Mouse (Mus musculus) myocyte (in vitro differentiated cells): ENCODE results near the gene Nrf1.

Experiments
- CEBPB ChIP-seq: IDR thresholded peaks from 2 replicates; pipeline ENCODE4 v1.6.1; 2011; ENCODE audit warnings: mild to moderate bottlenecking, moderate library complexity; ENCODE audit not compliant: poor library complexity, insufficient read depth, severe bottlenecking
- E2F4 ChIP-seq: IDR thresholded peaks from one replicate; pipeline ENCODE4 v1.6.1; 2011; ENCODE audit warnings: mild to moderate bottlenecking, control low read depth, moderate library complexity; ENCODE audit not compliant: insufficient read depth
- MAX ChIP-seq: IDR thresholded peaks from one replicate; pipeline ENCODE4 v1.6.1; 2011; ENCODE audit warnings: low read depth, mild to moderate bottlenecking, control low read depth
- MYOG ChIP-seq, 3 experiments: IDR thresholded peaks; one replicate each; pipeline ENCODE4 v1.6.1; 2011; ENCODE audit warnings: control low read depth in 2 of 3, low read depth in 2 of 3, mild to moderate bottlenecking in 2 of 3; ENCODE audit not compliant: insufficient read length in 2 of 3, control insufficient read depth in 1 of 3, insufficient read depth in 1 of 3
- POLR2A ChIP-seq: IDR thresholded peaks from one replicate; pipeline ENCODE4 v1.6.1; 2011; ENCODE audit warnings: low read depth, mild to moderate bottlenecking, control low read depth, moderate library complexity; ENCODE audit not compliant: insufficient read length
- USF1 ChIP-seq: IDR thresholded peaks from one replicate; pipeline ENCODE4 v1.6.1; 2011; ENCODE audit warnings: low read depth, mild to moderate bottlenecking, control low read depth, moderate library complexity

DNA sequence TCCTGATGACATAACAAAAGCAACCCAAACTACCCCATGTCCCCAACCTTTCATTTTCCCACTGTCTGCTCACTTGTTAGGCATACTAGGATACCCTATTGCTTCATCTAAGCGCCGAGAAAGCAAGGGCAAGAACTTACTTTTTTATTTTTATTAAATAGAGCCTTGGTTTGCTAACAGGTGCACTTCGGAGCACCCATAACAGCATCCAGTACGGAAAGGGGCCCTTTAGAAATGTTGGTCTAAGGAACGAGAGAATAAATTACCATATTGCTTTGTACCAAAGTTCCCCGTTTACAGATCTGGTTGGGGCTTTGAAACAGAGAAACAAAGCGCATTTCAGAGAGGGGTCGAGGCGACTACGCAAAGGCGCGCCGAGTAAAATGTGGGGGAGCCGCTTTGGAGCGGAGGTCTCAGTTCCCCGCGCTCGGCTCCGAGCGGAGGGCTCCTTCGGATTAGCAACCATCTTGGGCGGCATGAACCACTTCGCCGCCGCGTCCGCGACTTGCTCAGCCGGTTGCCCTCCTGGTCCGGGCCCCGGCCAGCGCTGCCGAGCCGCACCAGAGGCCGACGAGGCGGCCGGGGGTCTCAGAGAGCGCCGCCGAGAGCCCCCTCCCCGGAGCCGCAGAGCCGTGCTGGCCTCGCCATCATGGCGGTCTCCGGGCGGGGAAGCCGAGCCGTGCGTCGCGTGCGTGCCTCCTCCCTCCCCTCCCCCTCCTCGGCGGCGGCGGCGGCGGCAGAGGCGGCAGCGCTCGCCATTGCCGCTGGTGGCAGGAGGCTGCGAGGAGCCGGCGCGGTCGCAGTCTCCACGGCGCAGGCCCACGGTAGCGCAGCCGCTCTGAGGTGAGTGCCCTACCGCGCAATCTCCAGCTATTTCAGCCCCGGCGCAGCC is at the start of gene Nrf1:
- TF ChIP-seq POLR2A = peak; percentile 91
- peak in 1 of 3 experiments; percentile 2 for TF ChIP-seq MYOG (IDR thresholded peaks at IDR 0.05; ENCODE audit: control insufficient read depth in 1 of 3, insufficient read depth in 1 of 3, insufficient read length in 2 of 3, low read depth in 2 of 3)
- TF ChIP-seq USF1 = no peak
- no peak for TF ChIP-seq E2F4
- no peak for TF ChIP-seq MAX
- TF ChIP-seq CEBPB = no peak
